Mouse (Mus musculus): ENCODE data around the gene Slc12a1. TPM values are rescaled to one million over a fixed set of nuclear protein-coding genes. Genes with fewer than 3 reads are reported as not detected.

The Slc12a1 gene
- total and polyA plus RNA-seq, 3 experiments = not detected

DNA sequence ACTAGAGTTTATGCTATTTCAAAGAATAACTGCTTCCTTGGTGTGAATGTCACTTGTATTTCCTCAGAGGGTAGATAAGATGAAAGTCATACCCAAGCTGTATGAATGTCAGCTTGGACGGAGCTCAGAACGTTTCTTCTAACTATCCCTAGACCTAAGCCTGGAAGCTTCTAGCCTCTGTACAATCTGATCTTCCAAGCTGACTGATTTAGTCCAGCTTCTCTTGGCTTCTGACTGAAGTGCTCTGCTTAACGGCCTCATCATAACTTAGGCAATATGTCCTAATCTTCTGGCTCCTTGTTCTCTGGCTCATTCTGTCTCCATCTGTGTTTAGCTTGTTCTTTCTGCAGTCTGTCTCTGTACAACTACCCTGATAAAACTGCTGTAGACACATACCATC, 102.3 kb downstream of the Slc12a1 start:
- no peak for DNase-seq

DNA sequence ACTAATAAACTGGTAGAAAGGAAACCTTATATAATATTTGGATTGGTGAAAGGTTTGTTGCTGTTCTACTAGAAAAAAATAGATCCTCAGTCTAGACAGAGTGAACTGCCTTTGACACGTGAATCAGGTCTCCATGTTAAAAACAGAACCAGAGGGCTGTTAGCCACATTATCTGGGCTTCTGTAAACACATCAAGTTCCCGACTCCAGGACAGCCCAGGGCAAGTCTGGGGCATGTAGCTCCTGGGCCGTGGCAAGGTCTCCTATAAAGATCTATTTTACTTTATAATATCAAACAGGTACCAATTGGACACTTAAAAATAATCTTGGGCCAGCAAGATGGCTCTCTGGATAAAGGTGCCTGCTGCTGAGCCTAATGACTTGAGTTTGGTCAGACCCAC, 103.6 kb downstream of the Slc12a1 start:
- DNase-seq = no peak

DNA sequence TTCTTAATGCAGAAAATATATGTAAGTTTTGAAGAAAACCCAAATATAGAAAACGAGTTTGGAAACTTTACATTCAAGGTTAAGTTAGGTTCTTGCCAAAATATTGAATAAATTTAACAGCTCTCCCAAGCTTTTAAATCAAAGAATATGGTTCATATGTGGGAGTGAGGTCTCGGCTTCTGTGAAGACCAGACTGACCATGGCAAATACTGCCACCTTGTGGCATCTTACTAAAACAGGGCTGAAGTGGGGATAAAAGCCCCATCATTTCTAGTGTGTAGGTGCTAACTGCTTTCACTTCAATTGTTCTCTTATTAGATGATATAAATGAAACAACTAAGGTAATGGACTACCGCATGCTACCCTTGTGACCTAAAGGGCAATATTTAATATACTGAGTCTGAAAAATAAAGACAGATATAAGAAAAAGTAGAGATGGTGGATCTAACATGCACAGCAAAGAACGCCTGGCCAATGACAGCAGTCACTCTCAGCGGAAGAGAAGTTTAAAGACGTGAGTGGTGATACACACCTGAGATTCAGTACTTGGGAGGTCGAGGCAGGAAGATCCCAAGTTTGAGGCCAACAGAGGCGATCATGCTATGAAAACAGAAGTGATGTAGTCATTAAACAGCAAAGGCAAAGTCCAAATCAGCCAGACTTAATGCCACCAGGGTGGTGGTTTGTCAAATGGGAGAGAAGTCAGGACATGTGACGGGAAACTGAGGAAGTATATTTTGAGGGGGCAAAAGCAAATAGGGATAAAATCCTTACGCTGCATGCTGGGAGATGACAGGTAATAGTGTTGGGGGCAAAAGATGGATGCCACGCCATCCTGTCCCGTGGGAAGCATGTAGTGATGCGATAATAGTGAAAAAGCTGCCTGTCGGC, 107.2 kb downstream of the Slc12a1 start:
- no peak for DNase-seq

DNA sequence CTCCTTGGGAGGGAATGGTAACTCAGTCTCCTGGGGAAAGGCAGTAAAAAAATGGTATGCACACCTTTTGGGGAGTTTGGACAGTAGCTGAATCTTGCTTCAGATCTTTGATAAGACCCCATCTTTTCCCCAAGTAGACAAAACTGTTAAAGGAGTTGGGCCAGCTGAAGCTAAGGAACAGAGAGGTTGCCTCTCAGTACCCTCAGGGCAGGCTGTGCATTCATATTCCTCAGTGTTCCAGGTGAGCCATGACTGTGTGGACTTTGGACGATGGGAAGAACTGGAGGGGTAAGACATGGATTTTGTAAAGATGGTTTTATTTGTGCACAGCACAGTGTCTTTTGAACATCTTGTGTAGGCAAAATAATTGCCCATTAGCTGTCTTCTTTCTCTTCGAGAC, 108.0 kb downstream of the Slc12a1 start:
- no peak for DNase-seq

DNA sequence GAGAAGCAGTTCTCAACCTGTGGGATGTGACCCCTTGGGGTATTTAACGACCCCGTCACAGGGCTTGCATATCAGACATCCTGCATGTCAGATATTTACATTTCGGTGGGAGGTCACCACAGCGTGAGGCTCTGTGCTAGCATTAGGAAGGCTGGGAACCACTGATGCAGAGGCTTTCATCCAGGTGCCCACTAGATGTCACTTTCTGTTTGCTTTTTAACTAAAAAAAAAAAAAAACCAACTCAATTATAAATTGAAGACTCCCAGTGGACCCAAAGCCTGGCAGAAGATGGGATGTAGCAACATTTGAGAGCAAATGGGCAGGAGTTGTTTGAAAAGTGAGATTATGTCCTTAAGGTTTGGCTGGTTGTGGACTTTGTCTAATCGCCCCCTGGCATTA, 110.8 kb downstream of the Slc12a1 start:
- no peak for DNase-seq

DNA sequence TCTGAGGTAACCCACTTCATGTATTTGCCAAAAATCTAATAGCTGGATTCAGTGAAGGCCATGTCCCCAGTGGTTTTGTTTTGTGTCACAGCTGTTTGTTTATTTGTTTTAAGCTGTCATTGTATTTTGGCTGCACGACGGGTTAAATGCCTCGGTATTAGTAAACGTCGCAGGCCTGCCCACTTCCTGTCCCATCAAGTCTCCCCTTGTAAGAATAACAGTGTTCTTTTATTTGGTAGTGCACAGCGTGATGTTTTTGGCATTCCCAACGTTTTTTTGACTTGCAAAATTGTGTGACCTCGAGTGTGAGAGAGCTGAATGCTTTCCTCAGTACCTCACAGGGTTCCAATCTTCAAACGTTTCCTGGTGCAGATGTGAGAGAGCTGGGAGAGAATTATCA, 111.4 kb downstream of the Slc12a1 start:
- peak; percentile 30 for DNase-seq

DNA sequence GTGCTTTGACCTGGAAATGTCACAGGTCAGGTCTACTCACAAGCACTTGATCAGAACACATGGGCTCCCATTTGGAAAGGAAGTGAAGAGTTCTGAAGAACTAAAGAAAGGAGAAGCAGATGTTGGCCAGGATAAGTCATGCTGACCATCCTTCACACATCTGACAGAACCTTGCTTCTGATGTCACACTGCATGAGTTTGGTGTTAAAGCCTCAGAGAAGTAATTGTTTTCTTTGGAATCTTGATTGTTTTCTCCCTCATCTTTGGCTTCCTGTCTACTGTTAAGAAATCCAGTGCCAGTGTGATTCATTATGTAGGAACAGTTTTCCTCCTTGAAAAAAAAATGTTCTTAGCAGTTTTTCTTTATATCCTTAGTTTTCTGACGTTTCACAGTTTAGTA, 116.6 kb downstream of the Slc12a1 start:
- no peak for DNase-seq

DNA sequence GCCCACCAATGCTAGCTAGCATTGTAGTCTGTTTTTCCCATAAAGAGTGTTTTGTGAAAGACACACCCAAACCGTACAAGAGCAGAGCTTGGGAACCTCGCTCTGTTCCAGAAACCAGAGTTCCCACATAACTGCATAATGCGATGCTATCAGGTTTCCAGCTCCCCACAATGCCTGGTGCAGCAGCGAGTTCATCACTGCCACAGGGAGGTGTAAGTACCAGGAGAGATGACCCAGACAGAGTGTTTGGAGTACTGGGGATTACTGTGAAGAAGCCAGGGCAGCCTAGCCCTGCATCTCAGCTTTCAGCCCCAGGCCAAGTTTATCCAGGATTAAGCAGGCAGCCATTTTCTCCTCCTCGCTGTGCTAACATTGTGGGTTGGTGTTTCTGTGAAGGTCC, 123.3 kb downstream of the Slc12a1 start:
- DNase-seq = no peak

DNA sequence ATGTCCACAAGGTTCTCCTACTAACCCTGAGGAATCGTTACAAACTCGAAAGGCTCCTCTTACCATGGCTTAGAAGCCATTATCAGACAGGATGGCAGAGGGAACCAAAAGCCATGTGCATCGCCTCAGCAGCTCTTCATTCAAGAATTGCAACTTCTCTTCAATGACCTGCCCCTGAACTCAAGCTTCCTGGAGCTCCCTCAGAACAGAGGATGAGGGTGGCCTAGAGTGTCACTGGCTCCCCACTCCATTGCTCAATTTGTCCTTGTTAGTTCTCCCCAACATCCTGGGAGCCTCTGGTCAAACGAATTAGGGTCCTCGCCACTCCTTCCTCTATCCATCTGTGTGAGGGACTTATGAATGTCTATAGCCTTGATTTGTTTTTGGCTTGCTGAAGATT, 124.4 kb downstream of the Slc12a1 start:
- DNase-seq = no peak

DNA sequence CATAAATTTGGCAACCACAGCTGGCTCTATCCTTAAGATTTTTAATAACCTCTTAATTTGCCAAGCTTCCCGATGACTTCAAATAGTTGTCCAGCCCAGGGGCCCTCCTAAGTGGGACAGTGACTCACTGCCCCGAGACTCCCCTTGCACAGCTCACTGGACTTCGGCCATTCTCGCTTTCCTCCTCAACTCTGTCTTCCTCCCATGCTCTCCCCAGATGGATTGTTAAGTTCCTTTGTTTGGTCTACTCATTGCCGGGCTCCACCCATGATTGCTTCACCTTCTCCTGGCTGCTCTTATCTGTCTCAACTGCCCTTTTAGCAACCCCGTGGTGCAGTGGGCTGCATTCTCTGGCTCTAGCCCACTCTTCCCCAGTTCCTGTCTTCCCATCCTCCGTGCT, 126.2 kb downstream of the Slc12a1 start:
- peak; percentile 15 for DNase-seq

Other genes starting within 250 kb of the Slc12a1 start
- not detected for gene Slc24a5, start 84.4 kb upstream of the Slc12a1 start, total RNA-seq (2021)
- gene Slc24a5, start 84.4 kb upstream of the Slc12a1 start, polyA plus RNA-seq (2012; rRNA removed) = 0.07 TPM in 1 of 2 replicates, not detected in the other
- gene Myef2, start 28.8 kb upstream of the Slc12a1 start, total RNA-seq (2021) = 10 to 100 TPM; 18.2 to 29.2 TPM
- 13.0 and 16.1 TPM in 2 replicates for gene Myef2, start 28.8 kb upstream of the Slc12a1 start, polyA plus RNA-seq (2012; rRNA removed)
- not detected for gene Ctxn2, start 15.8 kb upstream of the Slc12a1 start, total RNA-seq (2021)
- not detected in 2 replicates for gene Ctxn2, start 15.8 kb upstream of the Slc12a1 start, polyA plus RNA-seq (2012; rRNA removed)
- gene Dut, start 94.7 kb downstream of the Slc12a1 start, total RNA-seq (2021) = 10 to 100 TPM; 15.7 to 23.6 TPM
- gene Dut, start 94.7 kb downstream of the Slc12a1 start, polyA plus RNA-seq (2012; rRNA removed) = 50.0 and 66.9 TPM in 2 replicates

Measured in adrenal gland, adult 2 months (tissue).